Mouse (Mus musculus) lung, adult 2 months (tissue): ENCODE measurements around the gene Anapc2.

Experiments used
- CTCF ChIP-seq: fragments of 200-500 bp; IDR thresholded peaks from 2 replicates; pipeline ENCODE4 v1.5.1; 2011; ENCODE audit warnings: mild to moderate bottlenecking, low read length, control low read depth; ENCODE audit not compliant: insufficient read depth
- POLR2A ChIP-seq: fragments of 200-500 bp; IDR thresholded peaks from 2 replicates; pipeline ENCODE4 v1.6.1; 2011; ENCODE audit warnings: low read depth, mild to moderate bottlenecking, control low read depth, low read length, borderline replicate concordance; ENCODE audit errors: extremely low read depth

DNA sequence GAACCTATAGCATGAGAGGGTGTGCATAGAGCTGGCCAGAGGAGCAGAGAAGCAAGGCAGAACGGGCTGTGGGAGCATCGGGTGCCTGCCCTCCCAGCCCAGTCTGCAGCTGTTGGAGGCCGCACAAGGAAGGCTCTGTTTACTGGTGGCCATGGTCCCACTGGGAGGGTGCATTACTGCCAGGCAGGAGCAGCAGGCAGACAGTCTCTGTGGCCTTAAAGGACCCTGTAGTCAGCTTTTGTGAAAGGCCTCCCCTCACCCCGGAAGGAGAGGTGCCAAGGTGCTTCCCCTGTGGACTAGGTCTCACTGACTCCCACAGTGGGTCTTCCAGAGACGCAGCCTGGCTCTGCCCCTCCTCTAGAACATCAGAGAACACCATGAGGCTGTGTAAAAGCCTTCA is 45.4 kb upstream of the Anapc2 start:
- TF ChIP-seq POLR2A, result no peak
- TF ChIP-seq CTCF, result no peak
